Mouse (Mus musculus): ENCODE results near the gene Olfr1315-ps1. TPM values are rescaled to one million over a fixed set of nuclear protein-coding genes. Genes with fewer than 3 reads are reported as not detected.

Gene Olfr1315-ps1
- total RNA-seq (2021) = not detected

- intact Hi-C loops (cut with DNase I) = no loop called here
- no peak for DNase-seq
These were observed at the start of gene Olfr1315-ps1 for GRCm38 (mm10) chr2:112115340-112115739. Gene Olfr1315-ps1, minus strand, starts transcription at chr2:112115440.

GRCm38 (mm10) chr2:112153898-112154297, 38.7 kb upstream of the Olfr1315-ps1 start, which contains the start of gene Olfr1318:
Gene Olfr1318, plus strand, starts transcription at chr2:112154198.
- intact Hi-C loops (cut with DNase I) = no loop called here
- DNase-seq = no peak

GRCm38 (mm10) chr2:112140029-112140428, 24.8 kb upstream of the Olfr1315-ps1 start, which contains the start of gene Olfr1317:
Gene Olfr1317, plus strand, starts transcription at chr2:112140329.
- no peak for DNase-seq

GRCm38 (mm10) chr2:112134877-112135276, 19.6 kb upstream of the Olfr1315-ps1 start, which contains the start of gene Olfr1316:
Gene Olfr1316, minus strand, starts transcription at chr2:112134977.
- intact Hi-C loops (cut with DNase I) = no loop called here

More at GRCm38 (mm10) chr2:112140029-112140428, 24.8 kb upstream of the Olfr1315-ps1 start, which contains the start of gene Olfr1317:
- intact Hi-C loops (cut with DNase I) = no loop called here

GRCm38 (mm10) chr2:112096681-112097080, 18.6 kb downstream of the Olfr1315-ps1 start, which contains the start of gene Olfr1314:
Gene Olfr1314, minus strand, starts transcription at chr2:112096781.
- DNase-seq = no peak
- intact Hi-C loops (cut with DNase I) = no loop called here

More at GRCm38 (mm10) chr2:112134877-112135276, 19.6 kb upstream of the Olfr1315-ps1 start, which contains the start of gene Olfr1316:
- no peak for DNase-seq

- intact Hi-C loops (cut with DNase I) = no loop called here
- no peak for DNase-seq
These were observed 37.5 kb downstream of the Olfr1315-ps1 start, which contains the start of gene Olfr1313 for GRCm38 (mm10) chr2:112077743-112078142. Gene Olfr1313, minus strand, starts transcription at chr2:112077843.

Other genes starting within 250 kb of the Olfr1315-ps1 start
- not detected for gene Olfr1305, start 238.3 kb downstream of the Olfr1315-ps1 start, total RNA-seq (2021)
- gene Olfr1306, start 199.2 kb downstream of the Olfr1315-ps1 start, total RNA-seq (2021) = not detected
- gene Olfr1307, start 166.0 kb downstream of the Olfr1315-ps1 start, total RNA-seq (2021) = under 1 TPM in 1 of 2 experiments, not detected in 1; 0.02 TPM
- not detected for gene Olfr1308, start 150.5 kb downstream of the Olfr1315-ps1 start, total RNA-seq (2021)
- gene Olfr1309, start 125.2 kb downstream of the Olfr1315-ps1 start, total RNA-seq (2021) = not detected
- not detected for gene Olfr1310, start 102.7 kb downstream of the Olfr1315-ps1 start, total RNA-seq (2021)
- not detected for gene Olfr1311, start 91.0 kb downstream of the Olfr1315-ps1 start, total RNA-seq (2021)
- gene Olfr1312, start 65.2 kb downstream of the Olfr1315-ps1 start, total RNA-seq (2021) = not detected
- not detected for gene Olfr1313, start 37.6 kb downstream of the Olfr1315-ps1 start, total RNA-seq (2021)
- not detected for gene Olfr1314, start 18.7 kb downstream of the Olfr1315-ps1 start, total RNA-seq (2021)
- gene Olfr1316, start 19.5 kb upstream of the Olfr1315-ps1 start, total RNA-seq (2021) = not detected
- not detected for gene Olfr1317, start 24.9 kb upstream of the Olfr1315-ps1 start, total RNA-seq (2021)
- gene Olfr1318, start 38.8 kb upstream of the Olfr1315-ps1 start, total RNA-seq (2021) = not detected
- 1 to 10 TPM; 5.8 to 6.0 TPM for gene Lpcat4, start 124.0 kb upstream of the Olfr1315-ps1 start, total RNA-seq (2021)
- gene Nutm1, start 143.9 kb upstream of the Olfr1315-ps1 start, total RNA-seq (2021) = not detected
- gene Nop10, start 146.5 kb upstream of the Olfr1315-ps1 start, total RNA-seq (2021) = 10 to 100 TPM; 63.9 to 67.6 TPM
- 10 to 100 TPM; 37.1 to 43.3 TPM for gene Slc12a6, start 150.4 kb upstream of the Olfr1315-ps1 start, total RNA-seq (2021)
- gene Gm21985, start 150.9 kb upstream of the Olfr1315-ps1 start, total RNA-seq (2021) = 1 to 10 TPM in 1 of 2 experiments, under 1 TPM in 1; 0.31 to 1.3 TPM

All from heart, postnatal 10 days (tissue).